Mouse (Mus musculus): ENCODE results near the gene Dap. TPM values are rescaled to one million over a fixed set of nuclear protein-coding genes. Genes with fewer than 3 reads are reported as not detected.

Dap gene
- polyA plus RNA-seq, 1 experiment from 2014 or later: 61.4 TPM

GRCm38 (mm10) chr15:31258029-31258692, 34.0 kb downstream of the Dap start:
- H3K4me2 ChIP-seq (ENCODE audit: low read depth, low read length): no peak overlapping the region
- H3K9me3 ChIP-seq (replicated peaks; ENCODE audit: control insufficient read depth, low read length): no peaks in the 10 kb centered on the region
- no peak overlapping the region for H3K9ac ChIP-seq (replicated peaks; ENCODE audit: low read length)
- H3K36me3 ChIP-seq (replicated peaks; ENCODE audit: control insufficient read depth, insufficient read depth, low read depth, low read length): no peaks in the 10 kb centered on the region
- no peak overlapping the region for H3K27ac ChIP-seq (replicated peaks; ENCODE audit: low read depth, low read length)
- H3K27me3 ChIP-seq (ENCODE audit: control insufficient read depth, insufficient read depth, low read length): no peaks in the 10 kb centered on the region
- 55% methylated on average over 21 of the region's 21 CpGs for WGBS
- no peak overlapping the region for H3K4me3 ChIP-seq (ENCODE audit: low read depth, low read length)
- H3K4me1 ChIP-seq (ENCODE audit: control insufficient read depth, insufficient read depth, low read length): no peaks in the 10 kb centered on the region; the same call in 1 of the 2 replicates
- DNase-seq (ENCODE audit: low spot score) (peak; percentile 48), ATAC-seq (replicated peaks; ENCODE audit: insufficient number of reproducible peaks, low FRiP score, low TSS enrichment, low read depth) (no peak)

- no peak for DNase-seq (ENCODE audit: low spot score)
- 81% methylated on average over 18 of the region's 18 CpGs for WGBS
- ATAC-seq (replicated peaks; ENCODE audit: insufficient number of reproducible peaks, low FRiP score, low TSS enrichment, low read depth): no peak
Observed at GRCm38 (mm10) chr15:31258693-31259439, 34.8 kb downstream of the Dap start.

DNA sequence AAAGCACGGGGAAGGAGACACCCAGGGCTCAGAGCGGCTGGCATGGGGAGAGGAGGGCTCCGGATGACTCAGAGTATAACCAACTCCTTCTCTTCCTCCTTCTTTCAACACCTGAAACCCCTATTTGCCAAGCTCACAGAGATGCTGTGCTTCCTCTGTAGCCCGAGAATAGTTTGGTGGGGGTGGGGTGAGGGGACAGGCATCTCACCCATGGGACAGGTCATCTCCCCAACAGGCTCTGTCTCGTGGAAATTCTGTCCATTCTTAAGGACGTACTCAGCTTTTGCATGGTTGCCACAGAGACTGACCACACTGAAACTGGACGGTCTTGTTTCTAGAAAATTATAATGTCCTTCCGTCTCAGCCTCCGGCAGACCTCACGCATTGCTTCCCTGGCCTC, 37.0 kb downstream of the Dap start:
- WGBS: 79% methylated on average over 10 of the region's 10 CpGs
- no peak overlapping the region for H3K4me2 ChIP-seq (ENCODE audit: low read depth, low read length)
- DNase-seq (ENCODE audit: low spot score) (no peak), ATAC-seq (replicated peaks; ENCODE audit: insufficient number of reproducible peaks, low FRiP score, low TSS enrichment, low read depth) (no peak)
- no peak overlapping the region for H3K27ac ChIP-seq (replicated peaks; ENCODE audit: low read depth, low read length)
- H3K9me3 ChIP-seq (replicated peaks; ENCODE audit: control insufficient read depth, low read length): no peaks in the 10 kb centered on the region
- H3K4me1 ChIP-seq (ENCODE audit: control insufficient read depth, insufficient read depth, low read length): no peaks in the 10 kb centered on the region; the same call in 1 of the 2 replicates
- no peak overlapping the region for H3K4me3 ChIP-seq (ENCODE audit: low read depth, low read length)
- H3K27me3 ChIP-seq (ENCODE audit: control insufficient read depth, insufficient read depth, low read length): no peaks in the 10 kb centered on the region
- H3K9ac ChIP-seq (replicated peaks; ENCODE audit: low read length): no peak overlapping the region
- no peaks in the 10 kb centered on the region for H3K36me3 ChIP-seq (replicated peaks; ENCODE audit: control insufficient read depth, insufficient read depth, low read depth, low read length)

More at GRCm38 (mm10) chr15:31258693-31259439, 34.8 kb downstream of the Dap start:
- no peak overlapping the region for H3K4me3 ChIP-seq (ENCODE audit: low read depth, low read length)
- H3K27me3 ChIP-seq (ENCODE audit: control insufficient read depth, insufficient read depth, low read length): no peaks in the 10 kb centered on the region
- H3K4me1 ChIP-seq (ENCODE audit: control insufficient read depth, insufficient read depth, low read length): no peaks in the 10 kb centered on the region; the same call in 1 of the 2 replicates
- H3K36me3 ChIP-seq (replicated peaks; ENCODE audit: control insufficient read depth, insufficient read depth, low read depth, low read length): no peaks in the 10 kb centered on the region
- no peak overlapping the region for H3K9ac ChIP-seq (replicated peaks; ENCODE audit: low read length)
- H3K27ac ChIP-seq (replicated peaks; ENCODE audit: low read depth, low read length): no peak overlapping the region
- H3K9me3 ChIP-seq (replicated peaks; ENCODE audit: control insufficient read depth, low read length): no peaks in the 10 kb centered on the region
- H3K4me2 ChIP-seq (ENCODE audit: low read depth, low read length): no peak overlapping the region

DNA sequence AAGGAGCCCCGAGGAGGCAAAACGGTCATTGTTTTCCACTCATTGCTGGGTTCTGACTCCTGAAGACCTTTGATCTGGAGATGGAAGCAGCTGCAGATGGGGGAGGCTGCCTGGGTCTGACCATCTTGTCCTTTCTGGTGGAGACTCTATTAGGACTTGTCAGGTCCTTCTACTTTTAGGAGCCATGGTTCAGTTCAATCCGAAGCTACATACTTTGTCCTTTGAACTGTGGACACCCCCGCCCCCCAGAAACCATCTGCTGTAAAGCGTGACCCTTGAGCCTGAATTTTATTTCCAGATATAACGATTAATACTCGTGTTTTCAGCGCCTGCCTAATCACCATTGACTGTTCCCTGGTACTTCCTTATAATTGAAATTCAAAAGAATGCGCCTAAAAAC, 38.2 kb downstream of the Dap start:
- Histone ChIP-seq H3K9ac (replicated peaks; ENCODE audit: low read length) (no peak overlapping the region), H3K4me2 (ENCODE audit: low read depth, low read length) (no peak overlapping the region), H3K4me1 (ENCODE audit: control insufficient read depth, insufficient read depth, low read length) (no peaks in the 10 kb centered on the region; the same call in 1 of the 2 replicates), H3K36me3 (replicated peaks; ENCODE audit: control insufficient read depth, insufficient read depth, low read depth, low read length) (no peaks in the 10 kb centered on the region), H3K27ac (replicated peaks; ENCODE audit: low read depth, low read length) (no peak overlapping the region), H3K9me3 (replicated peaks; ENCODE audit: control insufficient read depth, low read length) (no peaks in the 10 kb centered on the region), H3K4me3 (ENCODE audit: low read depth, low read length) (no peak overlapping the region), H3K27me3 (ENCODE audit: control insufficient read depth, insufficient read depth, low read length) (no peaks in the 10 kb centered on the region)
- DNase-seq (ENCODE audit: low spot score) (no peak), ATAC-seq (replicated peaks; ENCODE audit: insufficient number of reproducible peaks, low FRiP score, low TSS enrichment, low read depth) (no peak)
- WGBS: 75% methylated on average over 9 of the region's 9 CpGs

DNA sequence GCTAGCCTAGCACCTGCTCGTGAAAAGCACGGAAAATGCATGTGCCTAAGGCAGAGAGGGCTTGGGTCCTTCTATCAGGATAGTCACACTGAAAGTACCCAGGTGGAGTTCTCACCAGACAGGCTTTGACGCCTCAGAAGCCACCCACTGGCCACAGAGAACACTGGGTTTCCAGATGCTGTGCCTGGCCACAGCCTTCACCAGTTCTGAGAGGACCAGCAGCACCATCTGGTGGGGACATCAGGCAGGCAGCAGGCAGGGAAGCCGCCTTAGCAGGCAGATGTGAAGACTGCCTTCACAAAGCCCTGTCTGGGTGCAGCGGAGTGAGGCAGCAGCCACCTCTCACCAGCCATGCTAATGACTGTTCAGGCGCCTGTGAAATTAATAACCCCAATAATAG, 40.7 kb downstream of the Dap start:
- H3K4me1 ChIP-seq (ENCODE audit: control insufficient read depth, insufficient read depth, low read length): no peaks in the 10 kb centered on the region
- H3K9me3 ChIP-seq (replicated peaks; ENCODE audit: control insufficient read depth, low read length): no peaks in the 10 kb centered on the region
- 33% methylated on average over 6 of the region's 6 CpGs for WGBS
- H3K27me3 ChIP-seq (ENCODE audit: control insufficient read depth, insufficient read depth, low read length): no peaks in the 10 kb centered on the region
- H3K36me3 ChIP-seq (replicated peaks; ENCODE audit: control insufficient read depth, insufficient read depth, low read depth, low read length): no peaks in the 10 kb centered on the region
- peak; percentile 83 for DNase-seq (ENCODE audit: low spot score)
- no peak overlapping the region for H3K9ac ChIP-seq (replicated peaks; ENCODE audit: low read length)
- peak; percentile 63; the same call in 1 of the 2 replicates for ATAC-seq (replicated peaks; ENCODE audit: insufficient number of reproducible peaks, low FRiP score, low TSS enrichment, low read depth)
- no peak overlapping the region for H3K4me2 ChIP-seq (ENCODE audit: low read depth, low read length)
- H3K4me3 ChIP-seq (ENCODE audit: low read depth, low read length): no peak overlapping the region
- H3K27ac ChIP-seq (replicated peaks; ENCODE audit: low read depth, low read length): no peak overlapping the region

- ATAC-seq (replicated peaks; ENCODE audit: insufficient number of reproducible peaks, low FRiP score, low TSS enrichment, low read depth): 0 out of 2 replicates have a peak, but pooled peaks have one; percentile 14
- H3K36me3 ChIP-seq (replicated peaks; ENCODE audit: control insufficient read depth, insufficient read depth, low read depth, low read length): no peaks in the 10 kb centered on the region
- H3K4me1 ChIP-seq (ENCODE audit: control insufficient read depth, insufficient read depth, low read length): no peaks in the 10 kb centered on the region
- DNase-seq (ENCODE audit: low spot score): no peak
- H3K27me3 ChIP-seq (ENCODE audit: control insufficient read depth, insufficient read depth, low read length): no peaks in the 10 kb centered on the region
- WGBS: 91% methylated on average over 8 of the region's 8 CpGs
- no peak overlapping the region for H3K4me2 ChIP-seq (ENCODE audit: low read depth, low read length)
- no peak overlapping the region for H3K9ac ChIP-seq (replicated peaks; ENCODE audit: low read length)
- H3K27ac ChIP-seq (replicated peaks; ENCODE audit: low read depth, low read length): no peak overlapping the region
- H3K9me3 ChIP-seq (replicated peaks; ENCODE audit: control insufficient read depth, low read length): no peaks in the 10 kb centered on the region
- H3K4me3 ChIP-seq (ENCODE audit: low read depth, low read length): no peak overlapping the region
Observed at GRCm38 (mm10) chr15:31265404-31265803, 41.3 kb downstream of the Dap start.

DNA sequence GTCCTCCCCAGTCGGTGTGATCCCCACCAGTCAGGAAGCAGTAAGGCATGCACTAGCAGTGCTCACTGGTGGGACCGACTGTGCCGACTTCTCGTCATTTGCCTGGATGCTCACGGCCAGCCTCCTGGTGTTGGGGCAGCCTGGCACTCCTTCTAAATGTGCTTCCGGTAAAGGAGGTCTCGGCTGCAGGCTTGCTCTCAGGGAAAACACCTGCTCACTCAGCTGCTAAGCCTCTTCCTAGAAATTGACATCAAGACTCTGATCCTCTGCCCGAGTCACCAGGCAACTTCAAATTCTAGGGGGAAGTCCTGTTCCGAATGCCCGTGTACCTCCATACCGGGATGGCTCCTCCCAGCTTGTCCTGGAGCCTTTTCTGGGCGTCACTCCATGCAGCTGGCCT, 41.7 kb downstream of the Dap start:
- Histone ChIP-seq H3K4me1 (ENCODE audit: control insufficient read depth, insufficient read depth, low read length) (no peaks in the 10 kb centered on the region), H3K9me3 (replicated peaks; ENCODE audit: control insufficient read depth, low read length) (no peaks in the 10 kb centered on the region), H3K4me3 (ENCODE audit: low read depth, low read length) (no peak overlapping the region), H3K27ac (replicated peaks; ENCODE audit: low read depth, low read length) (no peak overlapping the region), H3K36me3 (replicated peaks; ENCODE audit: control insufficient read depth, insufficient read depth, low read depth, low read length) (no peaks in the 10 kb centered on the region), H3K4me2 (ENCODE audit: low read depth, low read length) (no peak overlapping the region), H3K9ac (replicated peaks; ENCODE audit: low read length) (no peak overlapping the region), H3K27me3 (ENCODE audit: control insufficient read depth, insufficient read depth, low read length) (no peaks in the 10 kb centered on the region)
- DNase-seq (ENCODE audit: low spot score) (no peak), ATAC-seq (replicated peaks; ENCODE audit: insufficient number of reproducible peaks, low FRiP score, low TSS enrichment, low read depth) (no peak)
- WGBS: 92% methylated on average over 12 of the region's 12 CpGs

- Histone ChIP-seq H3K27me3 (ENCODE audit: control insufficient read depth, insufficient read depth, low read length) (no peaks in the 10 kb centered on the region), H3K4me3 (ENCODE audit: low read depth, low read length) (no peak overlapping the region), H3K4me1 (ENCODE audit: control insufficient read depth, insufficient read depth, low read length) (no peaks in the 10 kb centered on the region), H3K4me2 (ENCODE audit: low read depth, low read length) (no peak overlapping the region), H3K27ac (replicated peaks; ENCODE audit: low read depth, low read length) (no peak overlapping the region), H3K9ac (replicated peaks; ENCODE audit: low read length) (no peak overlapping the region), H3K9me3 (replicated peaks; ENCODE audit: control insufficient read depth, low read length) (no peaks in the 10 kb centered on the region), H3K36me3 (replicated peaks; ENCODE audit: control insufficient read depth, insufficient read depth, low read depth, low read length) (no peaks in the 10 kb centered on the region)
- WGBS: 88% methylated on average over 6 of the region's 6 CpGs
- no peak for ATAC-seq (replicated peaks; ENCODE audit: insufficient number of reproducible peaks, low FRiP score, low TSS enrichment, low read depth)
- DNase-seq (ENCODE audit: low spot score): no peak
Observed at GRCm38 (mm10) chr15:31268148-31268547, 44.0 kb downstream of the Dap start.

Data from embryonic facial prominence, embryonic 11.5 days (tissue).